Mouse (Mus musculus): ENCODE results near the gene Tmprss7.

Gene Tmprss7

DNA sequence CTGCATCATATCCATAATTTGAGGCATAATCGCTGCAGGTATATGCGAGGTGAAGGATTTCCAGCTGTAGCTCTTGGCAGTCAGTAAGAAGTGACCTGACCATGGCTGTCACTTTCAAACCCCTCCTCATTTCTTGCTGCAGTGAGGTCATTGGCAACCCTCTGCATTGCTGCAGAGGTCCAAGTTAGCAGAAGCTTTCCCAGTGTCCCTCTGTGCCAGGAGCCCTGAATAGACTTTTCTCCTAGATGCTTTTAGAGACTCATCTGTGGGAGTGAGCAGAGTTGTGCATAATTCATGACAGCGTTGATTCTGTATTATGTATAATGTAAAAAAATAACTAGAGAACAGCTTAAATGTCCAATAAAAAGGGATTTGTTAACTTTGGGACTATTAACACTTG is 8.2 kb downstream of the Tmprss7 start:
- DNase-seq (ENCODE audit: low spot score), result no peak

- peak; percentile 35 for DNase-seq (ENCODE audit: low spot score)
These were observed 8.6 kb downstream of the Tmprss7 start for GRCm38 (mm10) chr16:45684815-45685214.

GRCm38 (mm10) chr16:45676462-45676861 is 17.0 kb downstream of the Tmprss7 start:
- no peak for DNase-seq (ENCODE audit: low spot score)

- no peak for DNase-seq (ENCODE audit: low spot score)
These were observed 23.5 kb downstream of the Tmprss7 start for GRCm38 (mm10) chr16:45670005-45670404.

DNA sequence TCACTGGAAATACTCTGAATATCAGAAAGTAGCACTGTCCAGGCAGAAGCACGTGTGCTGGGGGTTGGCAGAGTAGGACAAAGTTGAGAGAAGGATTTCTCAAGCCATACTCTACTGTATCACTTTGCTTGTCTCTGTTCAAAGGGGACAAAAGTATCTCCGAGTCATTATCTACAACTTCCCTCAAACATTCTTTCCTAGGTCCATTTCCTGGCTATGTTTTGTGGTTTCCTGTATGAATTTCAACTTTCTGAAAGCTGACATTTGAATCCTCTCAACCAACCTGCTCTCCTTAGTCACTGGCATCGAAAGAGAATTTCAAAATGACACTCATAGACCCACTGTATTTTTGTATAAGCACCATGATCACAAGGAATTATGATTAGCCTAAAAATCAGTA is 25.3 kb downstream of the Tmprss7 start:
- no peak for DNase-seq (ENCODE audit: low spot score)

DNA sequence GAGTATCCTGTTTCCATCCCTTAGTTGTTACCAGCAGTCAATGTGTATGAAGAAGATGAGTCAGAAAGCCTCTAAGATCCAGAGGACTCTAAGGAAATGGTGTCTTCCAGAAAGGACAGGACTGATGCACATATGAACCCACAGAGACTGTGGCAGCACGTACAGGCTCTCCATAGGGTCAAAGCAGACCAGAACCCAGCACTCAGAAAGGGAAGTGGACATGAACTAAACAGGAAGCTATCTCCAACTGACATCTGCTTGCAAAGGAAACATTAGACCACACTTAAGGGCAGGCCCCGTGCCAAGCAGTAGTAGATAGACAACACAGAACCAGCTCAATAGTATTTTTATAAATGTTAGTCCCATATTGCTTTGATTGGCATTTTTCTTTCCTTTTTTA is 27.3 kb downstream of the Tmprss7 start:
- DNase-seq (ENCODE audit: low spot score), result no peak

DNA sequence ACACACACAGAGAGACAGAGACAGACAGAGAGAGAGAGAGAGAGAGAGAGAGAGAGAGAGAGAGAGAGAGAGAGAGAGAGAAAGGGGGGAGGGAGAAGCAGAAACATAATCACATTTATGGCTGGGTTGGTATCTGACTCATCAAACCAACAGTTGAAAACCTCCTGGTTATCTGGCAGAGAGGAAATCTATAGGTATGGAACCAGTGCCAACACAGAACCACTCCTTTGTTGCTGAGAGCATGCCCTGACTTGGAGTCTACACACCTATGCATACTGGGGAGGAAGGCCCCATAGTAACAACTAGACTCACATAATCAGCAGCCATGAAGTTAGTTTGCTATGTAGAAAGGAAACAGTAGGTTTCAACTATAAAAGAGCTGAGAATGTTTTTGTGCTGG is 31.1 kb downstream of the Tmprss7 start:
- no peak for DNase-seq (ENCODE audit: low spot score)

GRCm38 (mm10) chr16:45659596-45659995 is 33.9 kb downstream of the Tmprss7 start:
- DNase-seq (ENCODE audit: low spot score), result no peak

DNA sequence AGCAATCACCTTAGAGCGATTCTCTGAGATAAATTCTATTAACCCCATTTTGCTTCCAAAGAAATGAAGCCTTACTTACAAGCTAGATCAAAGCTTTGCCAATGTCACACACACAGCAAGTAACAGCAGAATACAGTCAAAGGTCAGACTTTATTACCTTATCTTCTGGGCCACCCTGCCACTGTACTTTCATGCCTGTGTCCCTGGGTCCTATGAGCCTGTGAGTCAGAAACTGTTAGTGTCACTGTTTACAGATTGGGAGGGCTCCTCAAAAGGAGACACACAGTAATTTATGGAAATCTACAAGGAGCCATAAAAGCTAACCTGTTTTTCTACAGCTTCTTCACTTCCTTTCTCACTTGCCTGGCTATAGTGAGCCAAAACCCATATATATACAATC is 35.2 kb downstream of the Tmprss7 start:
- DNase-seq (ENCODE audit: low spot score), result no peak

DNA sequence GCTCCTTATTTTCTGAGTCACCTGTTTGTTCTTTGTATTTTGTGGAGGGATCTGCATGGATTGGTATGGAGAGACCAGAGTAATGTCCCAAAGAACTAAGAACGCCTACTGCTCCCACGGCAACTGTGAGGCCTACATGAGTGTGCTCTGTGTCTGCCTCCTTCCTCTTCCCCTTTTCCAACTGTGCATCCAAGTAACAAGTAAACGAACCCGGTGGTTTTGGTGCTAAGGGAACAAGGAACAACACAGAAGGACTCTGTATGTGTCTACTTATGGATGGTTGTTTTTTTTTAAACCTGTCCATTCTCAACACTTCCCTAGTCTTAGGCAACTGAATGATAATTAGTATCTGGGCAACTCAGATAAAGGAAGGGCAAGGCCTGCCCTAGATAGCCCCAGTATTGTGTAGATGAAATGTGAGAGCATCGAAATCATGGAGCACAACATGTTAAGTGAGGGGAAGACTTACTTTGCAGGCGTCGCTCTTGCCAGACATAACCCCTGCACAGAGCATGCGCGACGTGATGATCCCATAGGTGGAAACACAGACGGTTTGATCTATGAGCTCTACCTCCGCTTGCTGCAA is 35.8 kb downstream of the Tmprss7 start:
- DNase-seq (ENCODE audit: low spot score), result no peak

- no peak for DNase-seq (ENCODE audit: low spot score)
These were observed 39.0 kb downstream of the Tmprss7 start for GRCm38 (mm10) chr16:45654465-45654864.

DNA sequence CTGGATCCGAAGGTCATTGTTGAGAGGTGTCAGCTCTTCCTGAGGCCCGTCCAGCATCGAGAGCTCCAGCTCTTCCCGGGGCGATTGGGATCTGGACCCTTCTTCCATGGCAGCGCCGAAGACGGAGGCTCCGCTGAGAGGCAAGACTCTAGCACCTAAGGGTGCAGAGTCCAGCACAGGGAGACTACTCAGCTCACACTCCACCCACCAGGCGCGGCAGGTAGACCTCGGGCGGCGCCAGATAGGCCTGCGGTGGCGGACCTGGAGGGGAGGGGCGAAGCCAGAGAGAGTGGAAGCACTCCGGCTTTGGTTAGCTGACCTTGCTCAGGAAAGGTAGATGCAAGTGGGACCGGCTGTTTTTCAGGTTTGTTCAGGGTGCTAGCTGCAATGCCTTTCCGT is 39.5 kb downstream of the Tmprss7 start, which contains the start of gene BC016579:
Gene BC016579, minus strand, starts transcription at position 135 of the 399 bp plus-strand sequence.
- no peak for DNase-seq (ENCODE audit: low spot score)

DNA sequence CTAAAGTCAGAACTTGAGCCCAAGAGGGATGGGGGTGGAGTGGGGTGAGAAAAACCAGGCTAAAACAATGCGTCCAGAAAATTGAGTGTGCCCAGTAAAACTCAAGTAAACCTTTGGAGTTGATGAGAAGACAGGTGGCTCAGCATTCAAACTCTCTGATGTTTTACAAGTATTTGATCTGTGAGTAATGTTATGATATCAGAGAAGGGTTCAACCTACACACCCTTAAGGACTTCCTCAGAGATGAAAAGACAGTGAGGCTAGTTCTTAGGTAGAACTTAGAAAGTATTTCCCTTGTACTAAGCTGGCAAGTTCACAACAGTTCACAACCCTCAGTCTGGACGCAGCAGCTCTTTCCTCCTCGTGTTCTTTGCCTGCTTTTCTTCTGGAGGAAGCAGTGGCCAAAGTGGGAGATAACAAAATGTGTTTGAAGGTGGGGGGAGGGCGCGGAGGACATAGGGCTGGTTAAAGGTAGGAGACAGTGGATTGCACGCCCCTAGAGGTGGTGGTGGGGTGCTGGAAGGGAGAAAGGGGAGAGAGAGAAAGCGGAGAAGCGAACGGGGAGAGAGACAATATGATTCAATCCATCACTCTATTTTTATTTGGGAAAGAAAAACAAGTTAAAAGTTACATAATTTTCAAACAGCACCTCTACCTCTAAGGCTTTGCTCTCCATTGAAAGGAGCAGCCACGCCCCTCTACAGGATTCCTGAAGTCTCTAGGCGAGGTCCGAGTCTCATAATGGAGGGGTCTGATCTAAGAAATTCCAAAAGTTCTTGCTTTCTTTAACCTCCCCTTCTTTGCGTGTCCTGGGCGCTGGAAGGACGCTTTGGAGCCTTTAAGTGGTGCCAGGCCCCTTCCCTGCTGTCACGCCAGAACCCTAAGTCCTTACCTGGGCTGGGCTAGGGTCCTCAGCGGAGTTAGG is 40.2 kb downstream of the Tmprss7 start:
- DNase-seq (ENCODE audit: low spot score), result no peak

- DNase-seq (ENCODE audit: low spot score), result no peak
These were observed 42.0 kb downstream of the Tmprss7 start for GRCm38 (mm10) chr16:45651497-45651896.

DNA sequence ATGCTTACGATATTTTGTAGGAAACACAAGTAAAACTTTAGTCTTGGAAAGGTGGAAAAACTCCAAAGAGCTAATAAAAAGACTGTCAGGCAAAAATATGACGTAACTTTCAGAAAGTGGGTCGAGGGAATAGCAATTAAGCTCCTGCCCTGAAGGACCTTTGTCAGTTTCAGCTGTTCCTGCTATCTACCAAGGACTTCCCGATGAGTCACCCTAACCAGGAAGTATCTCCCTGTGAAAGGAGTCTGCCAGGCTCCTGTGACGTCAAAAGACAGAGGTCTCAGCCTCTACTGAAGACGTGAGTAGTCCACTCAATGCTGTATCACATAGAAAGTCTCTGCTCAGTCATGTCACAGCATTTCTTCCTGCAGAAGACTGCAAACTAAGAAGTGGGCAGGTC is 49.1 kb downstream of the Tmprss7 start:
- DNase-seq (ENCODE audit: low spot score), result no peak

- no peak for DNase-seq (ENCODE audit: low spot score)
These were observed 49.5 kb downstream of the Tmprss7 start for GRCm38 (mm10) chr16:45643944-45644343.

- no peak for DNase-seq (ENCODE audit: low spot score)
These were observed 52.2 kb downstream of the Tmprss7 start for GRCm38 (mm10) chr16:45641301-45641700.

DNA sequence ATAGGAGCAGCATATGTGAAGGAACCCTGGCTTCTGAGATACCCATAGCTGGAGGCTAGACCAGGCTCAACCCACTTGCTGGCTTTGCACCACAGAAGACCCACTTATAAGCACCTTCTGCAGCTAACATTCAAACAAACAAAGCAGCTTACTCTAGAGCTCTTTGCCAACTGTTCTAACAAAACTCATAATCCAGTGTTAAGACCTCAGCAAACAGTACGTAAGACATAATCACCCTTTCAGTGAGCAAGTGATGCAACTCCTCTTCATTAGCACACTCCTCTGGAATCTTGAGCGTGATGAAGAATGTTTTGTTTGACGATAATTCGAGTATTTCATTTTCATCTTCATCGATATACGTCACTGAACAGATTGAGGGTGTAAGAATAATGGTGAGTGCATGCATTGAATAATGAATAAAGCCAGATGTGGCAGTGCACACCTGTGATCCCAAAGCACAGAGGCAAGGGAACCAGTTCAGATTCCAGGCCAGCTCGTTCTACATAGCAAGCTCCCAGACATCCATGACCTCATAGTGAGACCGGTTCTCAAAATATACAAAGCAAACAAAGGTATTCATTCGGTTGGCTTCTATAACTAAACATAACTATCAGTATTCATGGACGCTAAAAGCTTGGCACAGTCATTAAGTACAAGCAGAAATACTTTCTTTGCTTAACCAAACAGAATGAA is 53.2 kb downstream of the Tmprss7 start:
- no peak for DNase-seq (ENCODE audit: low spot score)

DNA sequence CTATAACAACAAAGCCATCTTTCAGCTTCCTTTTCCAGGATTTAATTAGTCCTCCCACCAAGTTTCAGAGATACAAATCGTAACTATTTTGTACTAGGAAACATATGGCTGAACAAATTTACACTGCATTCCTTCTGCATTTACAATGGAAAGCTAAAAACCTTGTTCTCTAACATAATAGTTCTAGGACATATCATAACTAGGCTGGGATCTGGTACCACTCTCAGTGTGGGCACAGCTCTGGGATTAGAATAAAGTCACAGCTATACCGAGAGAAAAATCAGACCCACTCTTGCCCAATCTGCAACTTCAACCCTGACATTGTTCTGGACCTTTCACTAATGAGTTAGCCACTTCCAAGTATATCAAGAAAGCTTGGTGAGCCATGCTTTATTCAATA is 57.6 kb downstream of the Tmprss7 start:
- no peak for DNase-seq (ENCODE audit: low spot score)

GRCm38 (mm10) chr16:45632420-45632819 is 61.0 kb downstream of the Tmprss7 start:
- DNase-seq (ENCODE audit: low spot score), result no peak

DNA sequence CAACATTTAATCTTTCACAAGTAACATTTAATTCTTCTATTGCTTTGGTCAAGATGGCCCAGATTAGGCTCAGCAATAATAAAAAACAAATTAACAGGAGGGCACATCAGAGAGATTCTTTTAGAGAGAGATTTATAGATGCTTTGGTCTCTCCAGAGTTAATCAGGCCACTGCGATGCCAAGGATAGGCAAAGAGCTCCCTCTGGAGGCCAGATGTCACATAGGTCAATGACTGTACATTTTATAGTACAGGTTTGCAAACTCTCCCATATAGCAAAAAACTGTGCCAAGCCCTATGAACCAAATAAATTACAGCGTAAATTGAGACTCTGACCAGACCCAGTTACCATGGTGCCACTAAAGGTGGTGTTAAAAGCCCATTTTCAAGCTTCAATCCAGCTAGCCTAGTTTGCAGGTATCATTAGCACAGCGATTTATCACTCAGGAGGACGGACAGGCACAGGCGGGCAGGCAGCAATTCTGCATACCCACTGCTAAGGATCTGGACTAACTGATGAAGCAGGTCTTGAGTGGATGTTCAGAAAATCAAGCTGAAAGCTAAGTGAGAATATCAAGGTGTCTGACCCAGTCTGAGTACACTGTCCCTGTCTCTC is 63.0 kb downstream of the Tmprss7 start:
- peak; percentile 33 for DNase-seq (ENCODE audit: low spot score)

GRCm38 (mm10) chr16:45629497-45630105 is 63.9 kb downstream of the Tmprss7 start:
- DNase-seq (ENCODE audit: low spot score), result no peak

Measured in ovary, postnatal 10 days (tissue).